Mouse (Mus musculus) bone marrow macrophage, adult 2 months (primary cell): ENCODE results near the gene Prelid1. TPM values are rescaled to one million over a fixed set of nuclear protein-coding genes. Genes with fewer than 3 reads are reported as not detected.

Experiments
- H3K27ac ChIP-seq: 2 replicates; pipeline ENCODE4 v1.5.1; 2012; ENCODE audit warnings: low read depth, low read length; ENCODE audit not compliant: insufficient read depth
- H3K4me1 ChIP-seq: 2 replicates; pipeline ENCODE4 v1.6.1; 2012; ENCODE audit warnings: low read length; ENCODE audit not compliant: control insufficient read depth, insufficient read depth
- H3K4me3 ChIP-seq: 2 replicates; pipeline ENCODE4 v1.5.1; 2012; ENCODE audit warnings: mild to moderate bottlenecking, low read length, moderate library complexity; ENCODE audit not compliant: insufficient read depth
- CTCF ChIP-seq: IDR thresholded peaks from 2 replicates; pipeline ENCODE4 v1.5.1; 2012; ENCODE audit warnings: low read depth, mild to moderate bottlenecking, low read length, moderate library complexity
- POLR2A ChIP-seq: IDR thresholded peaks from 2 replicates; pipeline ENCODE4 v1.6.1; 2012; ENCODE audit warnings: mild to moderate bottlenecking, low read depth, low read length, borderline replicate concordance
- polyA plus RNA-seq: library from polyadenylated mRNA; stranded (reverse); fragments of >200 nt; gene quantifications from 2 replicates; pipeline ENCODE4 v1.2.4, GENCODE M21; 2012; ENCODE audit not compliant: missing spikeins, insufficient read depth, insufficient read length

Prelid1 gene
- polyA plus RNA-seq, 1 experiment: 283 TPM

GRCm38 (mm10) chr13:55361145-55361544 is 40.8 kb downstream of the Prelid1 start:
- Histone ChIP-seq H3K4me1 (peaks cover 26% of the 10 kb centered on the region), H3K27ac (no peak overlapping the region), H3K4me3 (peak overlapping the region; percentile 96)
- TF ChIP-seq CTCF (no peak), POLR2A (no peak)

- TF ChIP-seq POLR2A (no peak), CTCF (no peak)
- H3K4me1 ChIP-seq: peaks cover 26% of the 10 kb centered on the region
- H3K27ac ChIP-seq: peak overlapping the region; percentile 95
- H3K4me3 ChIP-seq: peak overlapping the region; percentile 96
Observed at GRCm38 (mm10) chr13:55361974-55362452, 41.7 kb downstream of the Prelid1 start.

- Histone ChIP-seq H3K27ac (peak within 1 kb of the TSS; percentile 95), H3K4me3 (peak within 1 kb of the TSS; percentile 96), H3K4me1 (peaks cover 26% of the 10 kb centered on the region)
- TF ChIP-seq POLR2A (no peak), CTCF (no peak)
Observed at GRCm38 (mm10) chr13:55362453-55363060, 42.3 kb downstream of the Prelid1 start, which contains the start of gene Lman2. Lman2 (minus strand) TSS chr13:55362783.

GRCm38 (mm10) chr13:55368401-55368800 is 48.1 kb downstream of the Prelid1 start:
- TF ChIP-seq POLR2A (no peak), CTCF (no peak)
- H3K4me3 ChIP-seq: no peak overlapping the region
- peaks cover 39% of the 10 kb centered on the region for H3K4me1 ChIP-seq
- no peak overlapping the region for H3K27ac ChIP-seq

- H3K4me1 ChIP-seq: peaks cover 39% of the 10 kb centered on the region
- peak within 1 kb of the TSS; percentile 72 for H3K4me3 ChIP-seq
- TF ChIP-seq CTCF (no peak), POLR2A (peak; percentile 59; the same call in 1 of the 2 replicates)
- peak within 1 kb of the TSS; percentile 93 for H3K27ac ChIP-seq
Observed at GRCm38 (mm10) chr13:55369531-55370114, 49.3 kb downstream of the Prelid1 start, which contains the start of gene Rgs14. Rgs14 (plus strand) TSS chr13:55369732.

- TF ChIP-seq CTCF: no peak
- no peak for TF ChIP-seq POLR2A
- H3K4me3 ChIP-seq: peak overlapping the region; percentile 72
- peaks cover 39% of the 10 kb centered on the region for H3K4me1 ChIP-seq
- H3K27ac ChIP-seq: peak overlapping the region; percentile 93
Observed at GRCm38 (mm10) chr13:55370234-55370633, 49.9 kb downstream of the Prelid1 start.

- Histone ChIP-seq H3K4me3 (no peak overlapping the region), H3K27ac (no peak overlapping the region), H3K4me1 (peaks cover 39% of the 10 kb centered on the region)
- no peak for TF ChIP-seq CTCF
- no peak for TF ChIP-seq POLR2A
Observed at GRCm38 (mm10) chr13:55371007-55371681, 50.8 kb downstream of the Prelid1 start.

GRCm38 (mm10) chr13:55371740-55372139 is 51.4 kb downstream of the Prelid1 start:
- no peak overlapping the region for H3K27ac ChIP-seq
- peaks cover 39% of the 10 kb centered on the region for H3K4me1 ChIP-seq
- no peak overlapping the region for H3K4me3 ChIP-seq
- no peak for TF ChIP-seq CTCF
- TF ChIP-seq POLR2A: no peak

GRCm38 (mm10) chr13:55374206-55374924 is 54.1 kb downstream of the Prelid1 start:
- Histone ChIP-seq H3K27ac (no peak overlapping the region), H3K4me3 (no peak overlapping the region), H3K4me1 (peaks cover 32% of the 10 kb centered on the region)
- TF ChIP-seq CTCF: no peak
- no peak for TF ChIP-seq POLR2A

Other genes with a start within 250 kb of the Prelid1 start
- gene Uimc1, start 220.2 kb upstream of the Prelid1 start, polyA plus RNA-seq: 41.7 and 46.8 TPM in 2 replicates
- gene Zfp346, start 215.2 kb upstream of the Prelid1 start, polyA plus RNA-seq: 11.5 and 14.6 TPM in 2 replicates
- not detected in 2 replicates for gene Gm17617, start 187.0 kb upstream of the Prelid1 start, polyA plus RNA-seq
- not detected in 2 replicates for gene Fgfr4, start 167.9 kb upstream of the Prelid1 start, polyA plus RNA-seq
- gene Nsd1, start 110.7 kb upstream of the Prelid1 start, polyA plus RNA-seq: 51.0 and 51.4 TPM in 2 replicates
- 75.6 and 91.3 TPM in 2 replicates for gene Rab24, start 1.4 kb downstream of the Prelid1 start, polyA plus RNA-seq
- 8.6 and 8.8 TPM in 2 replicates for gene Mxd3, start 9.3 kb downstream of the Prelid1 start, polyA plus RNA-seq
- gene Lman2, start 42.3 kb downstream of the Prelid1 start, polyA plus RNA-seq: 94.1 and 94.6 TPM in 2 replicates
- gene Rgs14, start 49.2 kb downstream of the Prelid1 start, polyA plus RNA-seq: 34.7 and 39.1 TPM in 2 replicates
- gene Slc34a1, start 77.7 kb downstream of the Prelid1 start, polyA plus RNA-seq: not detected in 2 replicates
- not detected in 2 replicates for gene Pfn3, start 94.7 kb downstream of the Prelid1 start, polyA plus RNA-seq
- not detected in 2 replicates for gene F12, start 106.3 kb downstream of the Prelid1 start, polyA plus RNA-seq
- 42.1 and 43.0 TPM in 2 replicates for gene Grk6, start 124.6 kb downstream of the Prelid1 start, polyA plus RNA-seq
- not detected in 2 replicates for gene Prr7, start 143.8 kb downstream of the Prelid1 start, polyA plus RNA-seq
- 0.62 and 1.2 TPM in 2 replicates for gene Dbn1, start 167.6 kb downstream of the Prelid1 start, polyA plus RNA-seq
- 6.0 TPM in 2 replicates for gene Pdlim7, start 193.2 kb downstream of the Prelid1 start, polyA plus RNA-seq
- 87.8 and 94.2 TPM in 2 replicates for gene Dok3, start 208.8 kb downstream of the Prelid1 start, polyA plus RNA-seq
- 39.1 and 39.8 TPM in 2 replicates for gene Ddx41, start 216.2 kb downstream of the Prelid1 start, polyA plus RNA-seq